Mouse (Mus musculus): ENCODE data around the gene Gng12. TPM values are rescaled to one million over a fixed set of nuclear protein-coding genes. Genes with fewer than 3 reads are reported as not detected.
A peak's percentile ranks its signal among the peaks of the same experiment; 100 is the strongest.

The Gng12 gene
- polyA plus RNA-seq, 1 experiment from 2014 or later: 51.5 TPM

GRCm38 (mm10) chr6:66941792-66942191, 45.6 kb downstream of the Gng12 start:
- Histone ChIP-seq H3K4me3 (ENCODE audit: low read depth, low read length) (no peak overlapping the region), H3K9ac (ENCODE audit: low read depth, low read length) (no peak overlapping the region), H3K4me2 (no peak overlapping the region), H3K27me3 (replicated peaks; ENCODE audit: control insufficient read depth, insufficient read depth, low read length) (no peaks in the 10 kb centered on the region), H3K27ac (ENCODE audit: low read depth, low read length) (no peak overlapping the region), H3K36me3 (ENCODE audit: control insufficient read depth, insufficient read depth, low read length) (no peaks in the 10 kb centered on the region), H3K4me1 (replicated peaks; ENCODE audit: control insufficient read depth, insufficient read depth, low read length) (peaks cover 25% of the 10 kb centered on the region), H3K9me3 (ENCODE audit: control insufficient read depth, low read length) (no peaks in the 10 kb centered on the region)
- WGBS: 45% methylated on average over 6 of the region's 6 CpGs
- no peak for ATAC-seq (replicated peaks; ENCODE audit: low FRiP score)
- no peak for DNase-seq (ENCODE audit: low spot score)

GRCm38 (mm10) chr6:66942826-66943225, 46.6 kb downstream of the Gng12 start:
- Histone ChIP-seq H3K9me3 (ENCODE audit: control insufficient read depth, low read length) (no peaks in the 10 kb centered on the region), H3K4me3 (ENCODE audit: low read depth, low read length) (no peak overlapping the region), H3K27me3 (replicated peaks; ENCODE audit: control insufficient read depth, insufficient read depth, low read length) (no peaks in the 10 kb centered on the region), H3K4me1 (replicated peaks; ENCODE audit: control insufficient read depth, insufficient read depth, low read length) (peaks cover 26% of the 10 kb centered on the region), H3K9ac (ENCODE audit: low read depth, low read length) (no peak overlapping the region), H3K36me3 (ENCODE audit: control insufficient read depth, insufficient read depth, low read length) (no peaks in the 10 kb centered on the region), H3K4me2 (no peak overlapping the region), H3K27ac (ENCODE audit: low read depth, low read length) (no peak overlapping the region)
- WGBS: 66% methylated on average over 4 of the region's 4 CpGs
- DNase-seq (ENCODE audit: low spot score): no peak
- no peak for ATAC-seq (replicated peaks; ENCODE audit: low FRiP score)

GRCm38 (mm10) chr6:66943367-66944189, 47.4 kb downstream of the Gng12 start:
- Histone ChIP-seq H3K27me3 (replicated peaks; ENCODE audit: control insufficient read depth, insufficient read depth, low read length) (no peaks in the 10 kb centered on the region), H3K27ac (ENCODE audit: low read depth, low read length) (no peak overlapping the region), H3K36me3 (ENCODE audit: control insufficient read depth, insufficient read depth, low read length) (no peaks in the 10 kb centered on the region), H3K9ac (ENCODE audit: low read depth, low read length) (no peak overlapping the region), H3K4me2 (no peak overlapping the region), H3K4me3 (ENCODE audit: low read depth, low read length) (no peak overlapping the region), H3K4me1 (replicated peaks; ENCODE audit: control insufficient read depth, insufficient read depth, low read length) (peaks cover 31% of the 10 kb centered on the region), H3K9me3 (ENCODE audit: control insufficient read depth, low read length) (no peaks in the 10 kb centered on the region)
- 65% methylated on average over 6 of the region's 6 CpGs for WGBS
- no peak for ATAC-seq (replicated peaks; ENCODE audit: low FRiP score)
- DNase-seq (ENCODE audit: low spot score): no peak

GRCm38 (mm10) chr6:66944190-66945003, 48.2 kb downstream of the Gng12 start:
- Histone ChIP-seq H3K4me2 (peak overlapping the region; percentile 27; the same call in 1 of the 2 replicates), H3K27ac (ENCODE audit: low read depth, low read length) (no peak overlapping the region)

GRCm38 (mm10) chr6:66945004-66945356, 48.8 kb downstream of the Gng12 start:
- DNase-seq (ENCODE audit: low spot score) (no peak), ATAC-seq (replicated peaks; ENCODE audit: low FRiP score) (no peak)
- 65% methylated on average over 5 of the region's 5 CpGs for WGBS
- H3K36me3 ChIP-seq (ENCODE audit: control insufficient read depth, insufficient read depth, low read length): no peaks in the 10 kb centered on the region
- H3K4me1 ChIP-seq (replicated peaks; ENCODE audit: control insufficient read depth, insufficient read depth, low read length): peaks cover 35% of the 10 kb centered on the region
- no peak overlapping the region for H3K4me3 ChIP-seq (ENCODE audit: low read depth, low read length)
- no peak overlapping the region for H3K4me2 ChIP-seq
- H3K27me3 ChIP-seq (replicated peaks; ENCODE audit: control insufficient read depth, insufficient read depth, low read length): no peaks in the 10 kb centered on the region
- H3K9ac ChIP-seq (ENCODE audit: low read depth, low read length): no peak overlapping the region
- H3K27ac ChIP-seq (ENCODE audit: low read depth, low read length): no peak overlapping the region
- H3K9me3 ChIP-seq (ENCODE audit: control insufficient read depth, low read length): no peaks in the 10 kb centered on the region

More at GRCm38 (mm10) chr6:66944190-66945003, 48.2 kb downstream of the Gng12 start:
- H3K9me3 ChIP-seq (ENCODE audit: control insufficient read depth, low read length): no peaks in the 10 kb centered on the region
- H3K4me3 ChIP-seq (ENCODE audit: low read depth, low read length): no peak overlapping the region
- peaks cover 35% of the 10 kb centered on the region for H3K4me1 ChIP-seq (replicated peaks; ENCODE audit: control insufficient read depth, insufficient read depth, low read length)
- 70% methylated on average over 12 of the region's 12 CpGs for WGBS
- no peaks in the 10 kb centered on the region for H3K27me3 ChIP-seq (replicated peaks; ENCODE audit: control insufficient read depth, insufficient read depth, low read length)
- H3K9ac ChIP-seq (ENCODE audit: low read depth, low read length): peak overlapping the region; percentile 20; the same call in 1 of the 2 replicates
- no peak for DNase-seq (ENCODE audit: low spot score)
- ATAC-seq (replicated peaks; ENCODE audit: low FRiP score): 0 out of 2 replicates have a peak, but pooled peaks have one; percentile 44
- H3K36me3 ChIP-seq (ENCODE audit: control insufficient read depth, insufficient read depth, low read length): no peaks in the 10 kb centered on the region

GRCm38 (mm10) chr6:66948111-66948510, 51.9 kb downstream of the Gng12 start:
- ATAC-seq (replicated peaks; ENCODE audit: low FRiP score): no peak
- Histone ChIP-seq H3K9ac (ENCODE audit: low read depth, low read length) (no peak overlapping the region), H3K4me3 (ENCODE audit: low read depth, low read length) (no peak overlapping the region), H3K4me1 (replicated peaks; ENCODE audit: control insufficient read depth, insufficient read depth, low read length) (peaks cover 25% of the 10 kb centered on the region), H3K36me3 (ENCODE audit: control insufficient read depth, insufficient read depth, low read length) (no peaks in the 10 kb centered on the region), H3K27me3 (replicated peaks; ENCODE audit: control insufficient read depth, insufficient read depth, low read length) (no peaks in the 10 kb centered on the region), H3K4me2 (no peak overlapping the region), H3K9me3 (ENCODE audit: control insufficient read depth, low read length) (no peaks in the 10 kb centered on the region), H3K27ac (ENCODE audit: low read depth, low read length) (no peak overlapping the region)
- no peak for DNase-seq (ENCODE audit: low spot score)
- WGBS: 94% methylated on average over 3 of the region's 3 CpGs

- no peak for DNase-seq (ENCODE audit: low spot score)
- Histone ChIP-seq H3K27ac (ENCODE audit: low read depth, low read length) (no peak overlapping the region), H3K4me2 (no peak overlapping the region), H3K9me3 (ENCODE audit: control insufficient read depth, low read length) (no peaks in the 10 kb centered on the region), H3K4me3 (ENCODE audit: low read depth, low read length) (no peak overlapping the region), H3K9ac (ENCODE audit: low read depth, low read length) (no peak overlapping the region), H3K27me3 (replicated peaks; ENCODE audit: control insufficient read depth, insufficient read depth, low read length) (no peaks in the 10 kb centered on the region), H3K4me1 (replicated peaks; ENCODE audit: control insufficient read depth, insufficient read depth, low read length) (peaks cover 27% of the 10 kb centered on the region), H3K36me3 (ENCODE audit: control insufficient read depth, insufficient read depth, low read length) (no peaks in the 10 kb centered on the region)
- 29% methylated on average over 3 of the region's 3 CpGs for WGBS
- no peak for ATAC-seq (replicated peaks; ENCODE audit: low FRiP score)
Observed at GRCm38 (mm10) chr6:66948848-66949247, 52.7 kb downstream of the Gng12 start.

- 54% methylated on average over 5 of the region's 5 CpGs for WGBS
- ATAC-seq (replicated peaks; ENCODE audit: low FRiP score): peak; percentile 55
Observed at GRCm38 (mm10) chr6:66951726-66952418, 55.7 kb downstream of the Gng12 start.

More at GRCm38 (mm10) chr6:66951726-66952418, 55.7 kb downstream of the Gng12 start:
- no peak overlapping the region for H3K9ac ChIP-seq (ENCODE audit: low read depth, low read length)
- DNase-seq (ENCODE audit: low spot score): no peak
- peaks cover 19% of the 10 kb centered on the region for H3K4me1 ChIP-seq (replicated peaks; ENCODE audit: control insufficient read depth, insufficient read depth, low read length)
- no peaks in the 10 kb centered on the region for H3K27me3 ChIP-seq (replicated peaks; ENCODE audit: control insufficient read depth, insufficient read depth, low read length)
- H3K27ac ChIP-seq (ENCODE audit: low read depth, low read length): no peak overlapping the region
- no peaks in the 10 kb centered on the region for H3K36me3 ChIP-seq (ENCODE audit: control insufficient read depth, insufficient read depth, low read length)
- H3K4me3 ChIP-seq (ENCODE audit: low read depth, low read length): no peak overlapping the region
- no peaks in the 10 kb centered on the region for H3K9me3 ChIP-seq (ENCODE audit: control insufficient read depth, low read length)
- no peak overlapping the region for H3K4me2 ChIP-seq
